ENCODE assay signal across 10 mouse cellular contexts in genomic region chrX:8101017-8101416, GRCm38 (mm10). TPM values are rescaled to one million over a fixed set of nuclear protein-coding genes. Genes with fewer than 3 reads are reported as not detected.
DNase-seq lines count a peak whose midpoint lies in the region; ATAC-seq and TF ChIP-seq lines count a peak whose summit lies in the region.
"Had no signal": no experiment of that assay in that cellular context is flagged by ENCODE, and none has a peak within 500 bp of the region (broad histone marks: within the 10 kb centered on the region; RNA-seq: fewer than 3 reads in every experiment).

No protein-coding gene starts in this region.

- no peaks in the 10 kb centered on the region for H3K79me2 ChIP-seq in heart, adult 2 months (replicated peaks; ENCODE audit: control insufficient read depth, insufficient read depth, low read length)

- no peak for TF ChIP-seq POLR2A in heart, adult 2 months (IDR thresholded peaks at IDR 0.05; ENCODE audit: insufficient read depth, low read depth, low read length)

- no peak overlapping the region for H3K4me3 ChIP-seq in forebrain, postnatal 0 days (ENCODE audit: low read depth, low read length)
- H3K4me3 ChIP-seq in neural tube, embryonic 13.5 days: no peak overlapping the region
- no peak overlapping the region for H3K4me3 ChIP-seq in heart, adult 2 months
- H3K4me3 ChIP-seq: limb, embryonic 13.5 days had no signal

- H3K36me3 ChIP-seq in forebrain, postnatal 0 days (ENCODE audit: insufficient read depth): no peaks in the 10 kb centered on the region
- no peaks in the 10 kb centered on the region for H3K36me3 ChIP-seq in neural tube, embryonic 13.5 days
- no peaks in the 10 kb centered on the region for H3K36me3 ChIP-seq in heart, adult 2 months (ENCODE audit: control insufficient read depth, insufficient read depth, low read length)
- H3K36me3 ChIP-seq: G1E; limb, embryonic 13.5 days had no signal

- H3K27me3 ChIP-seq in forebrain, postnatal 0 days (ENCODE audit: insufficient read depth, low read length): no peaks in the 10 kb centered on the region
- no peaks in the 10 kb centered on the region for H3K27me3 ChIP-seq in neural tube, embryonic 13.5 days
- H3K27me3 ChIP-seq in heart, adult 2 months (ENCODE audit: control insufficient read depth, insufficient read depth, low read length): no peaks in the 10 kb centered on the region
- H3K27me3 ChIP-seq: limb, embryonic 13.5 days had no signal

- no peak for TF ChIP-seq EP300 in heart, adult 2 months (IDR thresholded peaks at IDR 0.05; ENCODE audit: insufficient read depth, low read depth, low read length)

- DNase-seq in heart, adult 11 months: peak; percentile 33
- DNase-seq in heart, postnatal 36 days: no peak
- DNase-seq in Muller cell, postnatal 12 days (ENCODE audit: inconsistent ontology term): peak; percentile 63
- peak; percentile 96 for DNase-seq in forebrain, postnatal 0 days
- DNase-seq in left cerebral cortex, adult 9 months (ENCODE audit: low spot score in 2 of 2): peak; percentile 58 to 62
- no peak for DNase-seq in heart, adult 2 months
- no peak for DNase-seq in urinary bladder, postnatal 14 days (ENCODE audit: low spot score)

- intact Hi-C loops in heart, postnatal 36 days (cut with DNase I): no loop called here
- intact Hi-C loops in heart, adult 2 months (cut with DNase I): no loop called here

- no peak overlapping the region for H3K4me2 ChIP-seq in forebrain, postnatal 0 days (ENCODE audit: low read depth)
- 0 out of 2 replicates have a peak overlapping the region, but pooled peaks have one; percentile 3 for H3K4me2 ChIP-seq in neural tube, embryonic 13.5 days
- H3K4me2 ChIP-seq: limb, embryonic 13.5 days had no signal

- ATAC-seq in forebrain, postnatal 0 days: peak; percentile 75
- peak; percentile 63 for ATAC-seq in neural tube, embryonic 13.5 days (ENCODE audit: low read depth)

- TF ChIP-seq CTCF in forebrain, postnatal 0 days (IDR thresholded peaks at IDR 0.05; ENCODE audit: low read depth): peak; percentile 78
- no peak for TF ChIP-seq CTCF in heart, adult 2 months (IDR thresholded peaks at IDR 0.05)

- WGBS in forebrain, postnatal 0 days: 29% methylated on average over 3 of the region's 3 CpGs
- WGBS in neural tube, embryonic 13.5 days: 27% methylated on average over 3 of the region's 3 CpGs
- 29% methylated on average over 3 of the region's 3 CpGs for WGBS in heart, adult 2 months

- peak overlapping the region; percentile 86 for H3K27ac ChIP-seq in forebrain, postnatal 0 days (ENCODE audit: low read depth, low read length)
- H3K27ac ChIP-seq in neural tube, embryonic 13.5 days (replicated peaks): peak overlapping the region; percentile 88
- no peak overlapping the region for H3K27ac ChIP-seq in heart, adult 2 months
- H3K27ac ChIP-seq: limb, embryonic 13.5 days had no signal

- 0 out of 2 replicates have a peak overlapping the region, but pooled peaks have one; percentile 25 for H3K9ac ChIP-seq in forebrain, postnatal 0 days
- no peak overlapping the region for H3K9ac ChIP-seq in neural tube, embryonic 13.5 days
- no peak overlapping the region for H3K9ac ChIP-seq in heart, adult 2 months (ENCODE audit: low read depth, low read length)
- H3K9ac ChIP-seq: limb, embryonic 13.5 days had no signal

- H3K9me3 ChIP-seq in forebrain, postnatal 0 days (ENCODE audit: low read length): no peaks in the 10 kb centered on the region
- H3K9me3 ChIP-seq in neural tube, embryonic 13.5 days: no peaks in the 10 kb centered on the region
- H3K9me3 ChIP-seq: G1E; limb, embryonic 13.5 days had no signal

- H3K4me1 ChIP-seq in forebrain, postnatal 0 days (ENCODE audit: insufficient read depth): no peaks in the 10 kb centered on the region
- H3K4me1 ChIP-seq in neural tube, embryonic 13.5 days (replicated peaks): peaks cover 5% of the 10 kb centered on the region; the same call in 1 of the 2 replicates
- H3K4me1 ChIP-seq in heart, adult 2 months (ENCODE audit: control insufficient read depth, insufficient read depth, low read length): no peaks in the 10 kb centered on the region

RNA-seq across cellular contexts. Expression of gene Was, which starts 10.7 kb away (rescaled TPM):
- 1 to 10 TPM; 1.9 to 2.5 TPM for total RNA-seq in heart, postnatal 36 days (2021)
- total RNA-seq in forebrain, postnatal 0 days (2014; rRNA removed): 0.81 and 0.85 TPM in 2 replicates
- 0.09 and 0.30 TPM in 2 replicates for polyA plus RNA-seq in forebrain, postnatal 0 days (2015; fragmentation: Nextera tagmentation; extraction: Ambion mirVana)
- polyA plus RNA-seq in neural tube, embryonic 13.5 days (2015; fragmentation: Nextera tagmentation; extraction: Ambion mirVana): 0.24 TPM in 1 of 2 replicates, not detected in the other
- total RNA-seq in heart, adult 2 months (2021): 1 to 10 TPM; 1.7 to 2.6 TPM
- polyA plus RNA-seq in heart, adult 2 months (2012; rRNA removed): 1.9 and 2.2 TPM in 2 replicates

RNA-seq across cellular contexts. Expression of gene Suv39h1, which starts 26.5 kb away (rescaled TPM):
- 1 to 10 TPM; 4.8 to 5.1 TPM for total RNA-seq in heart, postnatal 36 days (2021)
- 38.7 and 46.1 TPM in 2 replicates for total RNA-seq in forebrain, postnatal 0 days (2014; rRNA removed)
- polyA plus RNA-seq in forebrain, postnatal 0 days (2015; fragmentation: Nextera tagmentation; extraction: Ambion mirVana): 33.7 and 37.7 TPM in 2 replicates
- 39.5 and 39.8 TPM in 2 replicates for polyA plus RNA-seq in neural tube, embryonic 13.5 days (2015; fragmentation: Nextera tagmentation; extraction: Ambion mirVana)
- total RNA-seq in heart, adult 2 months (2021): 1 to 10 TPM; 3.6 to 3.9 TPM
- 4.6 and 6.1 TPM in 2 replicates for polyA plus RNA-seq in heart, adult 2 months (2012; rRNA removed)

RNA-seq across cellular contexts. Expression of gene Wdr13, which starts 31.7 kb away (rescaled TPM):
- 10 to 100 TPM; 39.4 to 44.4 TPM for total RNA-seq in heart, postnatal 36 days (2021)
- 261 and 316 TPM in 2 replicates for total RNA-seq in forebrain, postnatal 0 days (2014; rRNA removed)
- 45.2 and 58.4 TPM in 2 replicates for polyA plus RNA-seq in forebrain, postnatal 0 days (2015; fragmentation: Nextera tagmentation; extraction: Ambion mirVana)
- polyA plus RNA-seq in neural tube, embryonic 13.5 days (2015; fragmentation: Nextera tagmentation; extraction: Ambion mirVana): 47.8 and 51.7 TPM in 2 replicates
- total RNA-seq in heart, adult 2 months (2021): 10 to 100 TPM; 35.1 to 39.6 TPM
- 56.0 and 60.2 TPM in 2 replicates for polyA plus RNA-seq in heart, adult 2 months (2012; rRNA removed)

RNA-seq across cellular contexts. Expression of gene Rbm3, which starts 44.7 kb away (rescaled TPM):
- total RNA-seq in heart, postnatal 36 days (2021): 10 to 100 TPM; 63.1 to 74.0 TPM
- 581 and 651 TPM in 2 replicates for total RNA-seq in forebrain, postnatal 0 days (2014; rRNA removed)
- polyA plus RNA-seq in forebrain, postnatal 0 days (2015; fragmentation: Nextera tagmentation; extraction: Ambion mirVana): 541 and 677 TPM in 2 replicates
- polyA plus RNA-seq in neural tube, embryonic 13.5 days (2015; fragmentation: Nextera tagmentation; extraction: Ambion mirVana): 336 and 349 TPM in 2 replicates
- 10 to 100 TPM; 38.1 to 78.9 TPM for total RNA-seq in heart, adult 2 months (2021)
- 44.1 and 55.3 TPM in 2 replicates for polyA plus RNA-seq in heart, adult 2 months (2012; rRNA removed)

Comparison
In these comparisons a context has a peak if more than half of its experiments do, and no peak if none do; other contexts are left out.
1. DNase-seq: peak in heart, adult 11 months (single experiment), Muller cell, postnatal 12 days (single experiment), forebrain, postnatal 0 days (single experiment) and left cerebral cortex, adult 9 months (2 of 2); none in heart, postnatal 36 days (0 of 2), heart, adult 2 months (0 of 2) and urinary bladder, postnatal 14 days (single experiment).